Mouse (Mus musculus) MN1 (cell line): Measurements from ENCODE around the gene Fam172a.

Source experiments
- DNase-seq: peaks from one replicate; pipeline ENCODE4 v3.0.0-alpha.2; 2016; ENCODE audit warnings: low spot score

Fam172a gene

DNA sequence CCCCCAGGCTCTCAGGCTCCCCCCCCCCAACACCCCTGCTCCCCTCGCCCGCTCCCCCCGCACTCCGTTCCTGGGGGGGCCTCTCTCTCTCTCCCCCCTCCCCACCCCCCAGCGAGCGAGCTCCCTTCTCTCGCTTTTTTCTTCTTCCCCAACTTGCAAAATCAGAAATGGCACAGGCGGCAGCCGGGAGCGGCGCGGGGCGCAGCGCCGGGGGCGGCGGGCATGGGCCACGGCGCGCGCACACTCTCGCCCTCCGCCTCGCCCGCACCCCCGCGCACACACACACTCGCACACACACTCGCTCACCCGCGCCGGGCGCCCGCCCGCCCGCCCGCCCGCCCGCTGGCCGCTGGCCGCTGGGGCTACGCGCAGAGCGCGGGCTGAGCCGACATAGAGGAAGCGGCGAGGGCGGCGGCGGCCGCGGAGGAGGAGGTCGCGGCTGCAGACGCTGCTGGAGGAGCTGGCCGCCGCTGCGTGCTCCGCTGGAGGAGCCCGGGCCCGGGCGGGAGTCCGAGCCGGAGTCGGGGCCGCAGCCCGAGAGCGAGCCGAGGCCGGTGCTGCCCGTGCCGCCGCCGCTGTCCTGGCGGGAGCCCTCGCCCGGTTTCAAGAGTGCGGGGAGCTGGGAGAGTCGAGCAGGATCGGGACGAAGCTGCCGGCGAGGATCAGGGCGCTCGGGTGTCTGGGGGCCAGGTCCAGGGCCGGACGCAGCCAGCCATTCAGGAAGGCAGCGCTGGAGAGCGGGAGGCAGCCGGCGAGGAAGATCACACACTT lies 497.2 kb downstream of the Fam172a start:
- DNase-seq, result peak; percentile 48

DNA sequence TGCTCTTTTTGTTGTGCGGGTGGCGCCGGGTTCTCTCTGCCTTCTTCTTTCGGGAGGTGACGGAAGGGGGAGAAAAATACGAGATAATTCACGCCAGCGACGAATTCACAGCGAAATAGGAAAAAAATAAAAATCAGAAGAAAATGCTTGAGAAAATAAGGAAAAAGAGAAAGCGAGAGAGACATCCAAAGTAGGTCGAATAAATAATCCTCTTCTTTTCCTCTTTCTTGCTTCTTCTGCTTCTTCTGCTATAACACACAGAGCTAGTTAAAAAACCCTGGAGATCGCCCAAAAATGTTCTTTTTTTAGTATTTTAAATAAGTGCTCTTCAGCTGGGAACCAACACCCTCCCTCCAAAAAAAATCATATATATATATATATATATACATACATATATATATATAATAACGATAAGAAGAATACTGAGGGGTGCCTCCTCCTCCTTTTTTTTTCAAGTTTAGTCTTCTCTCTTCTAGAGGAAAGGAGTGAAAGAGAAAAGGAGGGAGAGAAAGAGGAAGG lies 497.9 kb downstream of the Fam172a start, which contains the start of gene Nr2f1:
TSS of gene Nr2f1 (minus strand) at position 116 of the 519 bp plus-strand sequence.
- no peak for DNase-seq

DNA sequence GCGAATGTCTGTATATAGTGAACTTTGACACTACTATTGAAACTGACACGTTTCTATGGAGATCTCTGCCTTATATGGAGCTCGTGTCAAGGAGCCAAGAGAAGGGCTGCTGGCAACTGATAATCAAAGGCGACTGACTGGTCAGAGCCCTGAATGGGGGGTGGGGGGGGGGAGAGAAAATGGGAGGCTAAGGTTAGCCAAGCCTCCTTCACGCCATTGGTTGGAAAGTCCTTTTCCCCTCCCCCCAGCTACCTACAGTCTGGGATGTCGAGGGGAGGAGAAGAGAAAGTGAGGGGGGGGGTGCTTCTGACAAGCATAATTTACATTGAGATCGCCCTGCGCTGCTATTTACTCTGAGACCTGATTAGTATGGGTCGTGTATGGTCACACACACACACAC lies 498.6 kb downstream of the Fam172a start:
- peak; percentile 64 for DNase-seq

DNA sequence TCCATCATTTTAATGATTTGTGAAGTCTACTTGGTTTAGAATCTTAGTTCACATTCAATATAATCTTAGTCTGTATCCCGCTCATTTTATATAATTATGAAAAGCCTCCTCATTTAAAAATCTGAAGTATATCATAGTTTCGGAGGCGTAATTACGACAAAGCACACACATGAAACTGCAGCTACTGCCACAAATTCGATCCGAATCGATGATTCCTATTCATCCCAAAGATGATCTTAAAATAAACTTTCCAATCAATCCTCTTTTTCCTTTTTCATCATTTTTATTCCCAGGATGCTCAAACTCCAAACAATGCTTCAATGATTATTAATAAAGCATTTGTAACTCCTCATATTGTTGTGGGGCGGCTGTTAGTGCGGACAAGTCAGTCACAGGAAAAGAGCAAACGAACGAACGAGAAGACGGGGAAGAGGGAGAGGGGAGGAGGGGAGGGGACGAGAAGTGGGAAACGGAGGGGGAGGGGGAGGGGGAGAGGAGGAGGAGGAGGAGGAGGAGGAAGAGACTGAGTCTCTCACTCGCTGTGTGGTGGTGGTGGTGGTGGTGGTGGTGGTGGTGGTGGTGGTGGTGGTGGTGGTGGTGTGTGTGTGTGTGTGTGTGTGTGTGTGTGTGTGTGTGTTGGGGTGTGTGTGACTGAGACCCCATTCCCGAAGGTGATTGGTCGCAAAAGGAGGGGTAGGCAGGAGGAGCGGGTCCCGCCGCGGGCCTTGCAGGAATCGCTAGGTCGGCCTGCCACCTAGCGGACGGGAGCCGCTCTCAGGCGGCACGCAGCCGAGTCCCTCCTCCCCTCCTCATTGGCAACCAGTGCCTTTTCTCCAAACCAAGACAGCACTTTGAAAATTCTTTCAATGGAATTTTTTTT lies 499.4 kb downstream of the Fam172a start:
- peak; percentile 75 for DNase-seq

DNA sequence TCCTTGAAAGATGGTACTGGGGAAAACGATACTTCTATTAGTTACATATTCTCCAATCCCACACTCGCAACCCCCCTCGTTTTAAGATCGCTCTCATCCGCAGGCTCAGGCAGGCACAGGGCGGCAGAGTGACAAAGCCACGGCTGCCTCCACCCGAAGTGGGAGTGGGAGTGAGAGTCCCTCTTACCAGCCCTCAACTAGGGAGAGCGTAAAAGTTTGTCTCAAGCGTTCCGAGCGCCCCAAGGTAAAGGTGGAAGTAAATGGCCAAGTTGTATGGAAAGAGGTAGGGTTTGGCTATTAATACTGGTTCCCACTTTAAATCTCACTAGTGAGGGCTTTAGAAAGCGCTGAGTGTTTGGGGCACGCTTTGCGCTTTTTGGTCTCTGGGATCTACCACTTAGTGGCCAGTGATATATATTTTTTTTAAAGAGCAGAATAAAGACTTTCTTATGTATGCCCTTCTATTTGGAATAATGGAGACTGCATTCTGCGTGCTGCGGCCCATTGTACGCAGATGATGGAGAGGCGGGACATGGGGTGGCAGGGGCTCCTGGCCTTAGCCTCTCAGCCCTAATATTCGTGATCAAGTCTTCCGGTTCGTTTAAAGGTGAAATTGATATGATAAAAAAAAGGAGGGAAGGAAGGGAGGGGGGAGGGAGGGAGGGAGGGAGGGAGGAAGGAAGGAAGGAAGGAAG lies 500.2 kb downstream of the Fam172a start:
- DNase-seq, result no peak

DNA sequence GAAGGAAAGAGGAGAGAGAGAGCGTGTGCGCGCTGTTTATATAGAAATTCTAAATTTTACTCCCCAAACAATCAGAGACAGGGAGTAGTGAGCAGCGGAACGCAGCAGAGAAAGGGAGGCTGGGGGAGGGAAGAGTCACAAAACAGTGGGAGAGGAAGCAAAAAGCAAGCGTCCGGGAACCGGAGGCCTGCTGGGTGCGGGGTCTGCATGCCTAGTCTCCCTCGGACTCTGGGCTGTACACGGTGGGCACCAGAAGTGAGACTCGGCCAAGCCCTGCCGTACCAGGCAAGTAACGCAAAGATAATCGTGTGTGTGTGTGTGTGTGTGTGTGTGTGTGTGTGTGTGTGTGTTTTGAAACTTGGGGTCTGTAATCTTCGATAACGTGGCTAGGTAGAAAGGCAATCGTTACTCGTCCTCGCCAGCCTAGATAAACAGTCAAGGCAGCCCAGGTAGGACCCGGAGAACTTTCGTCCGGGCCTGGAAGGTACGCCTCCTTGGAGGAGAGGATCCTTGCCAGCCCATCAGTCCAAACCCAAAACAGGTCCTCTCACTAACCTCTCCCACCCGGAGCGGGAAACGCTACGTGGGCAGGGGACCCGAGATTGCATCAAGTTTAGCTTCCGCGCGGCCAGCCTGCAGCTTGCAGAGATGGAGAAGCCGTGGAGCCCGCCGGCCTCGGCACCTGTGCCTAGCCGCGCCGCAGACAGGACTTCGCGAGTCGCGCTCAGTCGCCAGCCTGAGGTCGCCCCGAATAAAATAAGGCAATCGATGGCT lies 500.9 kb downstream of the Fam172a start:
- peak; percentile 35 for DNase-seq

DNA sequence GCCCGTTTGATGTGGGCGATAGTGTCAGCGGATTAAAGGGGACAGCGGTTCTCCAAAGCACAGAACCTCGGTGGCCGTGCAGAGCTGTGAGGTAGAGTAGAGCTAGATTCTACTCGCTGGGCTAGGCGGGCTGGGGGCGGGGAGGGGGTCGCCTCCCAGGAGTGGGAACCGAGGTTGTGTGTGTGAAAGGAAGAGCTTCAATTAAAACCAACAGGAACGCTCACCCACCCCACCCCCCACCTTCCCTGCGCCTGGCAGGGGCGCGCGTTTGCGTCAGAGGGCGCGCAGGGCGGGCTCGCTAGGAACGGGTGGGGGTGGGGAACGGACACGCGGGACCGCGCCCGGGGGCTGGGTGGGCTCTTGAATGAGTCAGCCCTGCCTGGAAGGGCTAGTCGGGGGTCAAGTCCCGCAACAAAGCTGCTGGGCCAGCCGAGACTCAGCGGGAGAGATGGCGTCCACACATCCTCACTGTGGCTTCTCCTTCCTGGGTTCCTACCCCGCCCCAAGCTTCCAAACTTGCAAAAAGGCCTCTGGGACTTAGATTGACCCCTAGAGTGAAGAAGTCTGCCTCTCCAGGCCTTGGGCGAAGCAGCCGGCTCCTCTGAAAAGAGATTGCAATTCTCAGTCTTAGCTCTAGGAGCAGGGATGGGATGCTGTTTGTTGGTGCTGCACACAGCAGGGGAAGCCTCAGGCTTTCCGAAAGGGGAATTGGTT lies 501.7 kb downstream of the Fam172a start:
- peak; percentile 75 for DNase-seq

DNA sequence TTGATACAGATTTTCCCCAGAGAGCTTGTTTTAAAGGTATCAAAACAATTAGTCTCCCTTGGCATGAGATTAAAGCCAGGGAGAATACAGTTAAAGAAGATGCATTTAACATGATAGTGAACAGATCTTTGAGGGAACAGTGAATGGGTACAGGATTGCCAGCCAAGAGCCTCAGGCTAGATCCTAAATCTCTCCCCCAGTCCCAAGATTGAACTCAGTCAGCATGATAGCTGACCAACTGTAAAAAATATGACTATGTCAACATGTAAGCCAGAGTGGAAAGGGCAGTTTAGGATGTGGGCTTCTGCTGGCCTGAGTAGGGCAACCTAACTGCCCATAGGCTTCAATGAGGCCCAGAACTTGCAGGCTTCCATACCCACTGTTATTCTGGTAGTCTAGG lies 503.6 kb downstream of the Fam172a start:
- no peak for DNase-seq

DNA sequence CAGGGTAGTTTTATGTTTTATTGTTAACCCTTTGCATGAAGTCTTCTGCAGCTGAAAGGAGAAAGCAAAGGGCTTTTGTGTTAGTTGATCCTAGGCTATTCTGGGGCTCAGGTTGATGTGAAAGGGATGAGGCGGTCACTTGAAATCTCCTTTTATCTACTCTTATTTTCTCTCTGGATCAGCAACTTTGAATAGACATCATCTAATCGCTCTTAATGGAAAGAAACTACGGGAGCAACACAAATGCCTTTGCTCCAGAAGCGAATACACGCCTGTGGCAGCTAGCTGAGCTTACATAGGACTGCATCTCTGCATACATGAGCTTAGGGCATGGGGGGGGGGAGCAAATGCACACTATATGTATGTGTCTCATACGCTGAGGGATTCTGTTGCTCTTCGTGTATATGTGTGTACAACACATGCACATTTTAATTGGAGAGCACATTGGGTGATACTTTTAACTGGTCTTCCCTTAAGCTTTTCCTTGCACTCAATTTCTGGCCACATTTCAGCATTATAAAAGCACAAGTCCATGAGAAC lies 505.1 kb downstream of the Fam172a start:
- no peak for DNase-seq

DNA sequence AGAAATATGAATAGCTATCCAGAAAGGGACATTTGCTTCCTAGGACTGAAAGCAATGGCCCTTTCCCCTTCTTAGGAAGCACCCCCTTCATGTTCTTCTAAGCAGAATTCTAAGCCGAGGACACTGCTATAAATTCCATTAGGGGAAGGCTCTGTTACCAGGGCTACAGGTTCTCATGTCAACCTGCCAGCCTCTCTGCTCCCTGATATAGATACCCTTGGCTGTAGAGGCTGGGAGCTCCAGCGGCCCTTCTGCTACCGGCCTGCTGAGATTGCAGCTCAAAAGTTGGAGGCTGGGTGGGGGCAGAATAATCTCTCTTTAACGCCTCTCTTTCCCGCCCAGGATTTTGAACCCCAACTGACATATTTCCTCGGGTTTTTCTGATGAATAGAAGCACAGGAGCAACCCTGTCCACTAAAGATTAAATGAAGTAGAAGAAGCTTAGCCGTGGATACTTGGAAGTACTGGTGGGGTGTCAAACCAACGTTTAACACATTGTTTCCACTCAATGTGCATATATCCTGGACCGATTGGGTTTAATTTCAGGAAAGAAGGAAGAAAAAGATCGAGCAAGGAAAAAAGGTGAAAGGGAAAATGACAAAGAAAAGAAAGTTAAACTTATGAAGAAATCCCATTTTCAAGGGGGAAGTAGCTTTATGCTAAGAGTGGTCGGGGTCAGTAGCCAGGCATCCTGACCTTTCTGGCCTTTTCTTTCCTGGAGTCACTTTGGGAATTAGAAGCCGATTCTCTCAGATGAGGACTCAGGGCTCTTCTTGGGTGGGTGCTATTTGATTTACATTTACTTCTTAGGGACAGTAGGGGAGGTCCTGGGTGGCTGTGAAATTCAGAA lies 506.2 kb downstream of the Fam172a start:
- no peak for DNase-seq

DNA sequence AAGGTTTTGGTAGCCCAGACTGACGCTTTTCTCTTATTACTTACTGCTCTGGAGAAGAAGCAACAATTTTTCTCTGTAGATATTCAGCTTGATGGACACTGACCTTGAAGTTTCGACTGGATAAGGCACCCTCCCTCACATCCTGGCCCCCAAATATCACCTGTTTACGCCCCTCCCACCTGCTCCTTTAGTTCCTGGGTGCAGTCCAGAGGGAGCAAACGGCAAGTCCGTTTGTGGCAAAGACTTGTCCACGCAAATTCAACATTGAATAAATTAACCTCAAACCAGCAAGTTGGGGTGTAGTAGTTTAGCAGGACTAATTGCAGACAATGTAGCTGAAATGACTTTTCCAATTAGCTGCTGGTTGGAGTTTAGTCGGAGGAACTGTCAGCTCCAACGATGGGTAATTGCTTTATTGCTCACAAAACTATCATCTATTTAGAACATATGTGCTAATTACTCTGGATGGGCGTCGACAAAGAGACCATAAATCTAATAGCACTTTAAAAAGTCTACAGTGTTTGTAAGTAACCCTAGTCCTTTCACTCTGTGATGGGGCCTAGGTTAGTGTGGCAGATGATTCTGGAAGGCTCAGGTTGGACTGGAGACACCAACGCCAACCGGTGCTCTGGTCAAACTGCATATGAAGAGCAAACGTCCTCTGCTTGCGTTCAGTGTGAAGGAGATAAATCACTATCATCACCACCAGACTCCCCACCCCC lies 507.0 kb downstream of the Fam172a start:
- DNase-seq, result no peak

DNA sequence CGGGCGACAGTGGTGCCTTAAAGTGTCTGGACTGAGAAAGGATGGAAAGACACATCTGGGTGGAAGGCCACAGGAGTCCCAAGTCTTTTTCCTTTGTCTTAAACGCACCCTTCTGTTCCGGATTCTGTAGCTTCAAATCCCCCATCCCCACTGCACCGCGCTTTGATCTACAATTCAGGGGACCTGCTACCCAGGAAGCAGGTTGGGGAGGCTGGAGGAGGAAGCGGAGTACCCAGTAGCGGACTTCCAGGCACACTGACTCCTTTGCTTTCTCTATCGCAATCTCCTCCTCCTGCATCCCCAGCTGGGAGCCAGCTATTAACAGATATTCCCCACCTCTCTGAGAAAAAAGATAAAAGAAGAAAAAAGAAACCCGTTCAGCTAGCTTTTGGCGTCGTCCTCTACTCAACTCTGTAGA lies 507.8 kb downstream of the Fam172a start:
- no peak for DNase-seq

DNA sequence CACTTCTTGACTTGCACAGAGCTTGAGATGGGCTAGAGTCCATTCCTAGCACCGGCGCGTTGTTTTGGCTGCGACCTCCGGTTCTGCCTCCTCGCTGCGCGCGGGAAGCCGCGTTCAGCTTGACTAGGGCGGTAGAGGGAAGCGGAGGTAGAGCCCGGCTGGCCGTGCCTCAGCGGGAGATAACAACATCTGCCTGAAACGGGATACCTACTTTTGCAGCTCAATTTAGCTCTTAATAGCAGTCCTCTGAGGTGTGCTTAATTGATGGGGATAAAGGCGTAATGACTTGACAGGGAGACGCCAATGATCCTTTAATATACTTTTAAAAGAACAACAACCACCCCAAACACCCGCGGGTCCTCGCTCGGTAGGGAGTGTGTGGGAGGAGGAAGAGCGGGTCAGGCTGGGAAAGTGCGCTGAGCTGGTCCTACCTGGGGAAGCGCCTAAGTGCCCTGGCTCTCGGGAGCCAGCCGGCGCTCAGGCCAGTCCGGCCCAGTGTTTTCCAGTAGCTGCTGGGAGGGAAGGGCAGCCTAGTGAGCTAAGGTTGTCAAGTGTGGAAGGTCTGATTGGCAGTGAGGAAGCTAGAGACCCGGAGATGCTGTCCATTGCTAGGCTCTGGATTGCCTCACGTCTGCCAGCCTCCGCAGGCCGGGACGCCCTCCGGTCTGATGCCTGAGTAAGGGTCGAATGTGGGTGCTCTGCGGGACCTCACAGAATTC lies 508.4 kb downstream of the Fam172a start:
- DNase-seq, result no peak

DNA sequence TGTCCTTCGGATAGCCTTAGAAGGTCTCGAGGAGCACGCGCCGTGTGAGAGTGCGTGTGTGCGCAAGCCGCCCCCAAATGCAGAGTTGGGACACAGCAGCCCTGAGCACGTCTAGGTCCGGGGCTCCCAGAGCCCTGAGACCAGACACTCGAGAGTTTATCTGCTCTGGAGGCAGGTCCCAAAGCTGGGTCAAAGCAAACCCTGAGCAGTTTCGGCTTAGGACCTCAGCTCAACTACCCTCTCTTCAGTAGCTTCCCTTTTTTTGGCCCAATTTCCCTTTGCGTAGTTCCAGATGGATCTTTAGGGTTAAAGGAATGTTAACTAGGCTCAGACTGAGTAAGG lies 508.9 kb downstream of the Fam172a start:
- DNase-seq, result no peak

DNA sequence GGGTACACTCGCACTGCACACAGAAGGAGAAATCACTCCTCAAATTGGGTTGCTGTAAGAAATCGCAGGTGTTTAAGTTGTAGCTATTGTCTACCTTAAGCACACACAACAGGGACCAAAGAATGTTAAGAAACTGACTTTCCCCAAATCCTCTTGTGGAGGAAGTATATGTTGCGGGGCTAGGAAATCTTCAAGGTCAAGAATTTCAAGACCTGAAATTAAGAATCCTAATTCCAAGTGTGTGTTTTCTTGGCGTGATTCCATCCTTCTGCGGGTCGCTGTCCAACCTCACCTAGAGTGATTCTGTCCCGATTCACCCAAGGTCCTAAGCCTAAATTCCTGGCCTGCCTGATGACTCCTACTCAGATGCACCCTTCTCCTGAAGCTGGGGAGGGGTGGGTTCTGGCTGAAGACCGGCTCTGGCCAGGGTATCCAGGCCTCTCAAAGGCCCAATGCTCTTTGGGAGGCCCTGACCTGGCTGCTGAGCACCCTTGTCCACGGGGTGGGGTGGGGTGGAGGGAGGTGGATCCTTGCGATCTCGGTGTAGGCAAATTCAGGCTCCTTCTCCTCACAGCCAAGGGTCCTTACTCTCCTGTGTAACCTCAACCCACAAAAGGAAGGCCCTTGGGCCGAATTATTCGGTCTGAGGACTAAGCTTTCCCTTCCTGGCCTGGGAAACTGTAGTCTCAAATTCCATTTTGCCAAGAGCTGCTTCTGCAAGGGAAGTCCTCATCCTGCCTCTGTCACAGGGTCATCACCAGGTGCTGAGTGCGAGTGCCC lies 509.6 kb downstream of the Fam172a start:
- no peak for DNase-seq

DNA sequence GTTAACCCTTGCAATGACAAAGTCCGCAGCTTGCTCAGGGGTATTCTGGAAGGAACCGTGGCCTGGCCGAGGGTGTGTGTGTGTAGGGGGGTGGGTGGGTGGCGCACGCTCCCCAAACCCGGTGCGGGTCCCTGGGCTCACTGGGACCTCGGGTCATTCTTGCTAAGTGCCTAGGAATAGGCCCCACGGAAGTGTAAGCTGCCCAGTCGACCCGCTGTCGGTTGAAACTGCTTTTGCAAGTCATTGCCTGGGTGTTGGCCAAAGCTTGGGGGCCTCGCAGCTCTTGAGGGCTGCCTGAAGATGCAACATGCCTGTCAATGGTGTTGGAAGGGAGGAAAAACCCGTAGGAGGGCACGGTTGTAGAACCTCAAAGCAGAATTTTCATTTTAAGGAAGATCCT lies 510.3 kb downstream of the Fam172a start:
- DNase-seq, result no peak

DNA sequence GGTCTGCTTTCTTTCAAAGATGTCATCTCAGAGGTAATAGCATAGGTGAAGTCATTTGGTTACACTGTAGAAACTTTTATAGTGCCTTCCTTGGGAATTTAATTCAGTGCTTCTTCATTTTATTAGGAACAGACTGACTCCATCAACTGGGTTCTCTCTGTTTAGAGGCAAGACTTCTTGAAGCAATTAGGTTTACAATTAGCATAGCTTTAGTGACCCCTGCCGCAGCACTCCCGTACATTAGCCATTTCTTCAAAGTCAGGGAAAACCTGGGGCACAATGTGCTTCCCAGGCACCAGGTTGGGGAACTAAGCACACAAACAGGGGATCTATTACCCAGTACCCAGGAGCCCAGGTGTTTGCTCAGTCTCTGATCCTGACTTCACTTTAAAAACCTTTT lies 511.3 kb downstream of the Fam172a start:
- DNase-seq, result no peak

DNA sequence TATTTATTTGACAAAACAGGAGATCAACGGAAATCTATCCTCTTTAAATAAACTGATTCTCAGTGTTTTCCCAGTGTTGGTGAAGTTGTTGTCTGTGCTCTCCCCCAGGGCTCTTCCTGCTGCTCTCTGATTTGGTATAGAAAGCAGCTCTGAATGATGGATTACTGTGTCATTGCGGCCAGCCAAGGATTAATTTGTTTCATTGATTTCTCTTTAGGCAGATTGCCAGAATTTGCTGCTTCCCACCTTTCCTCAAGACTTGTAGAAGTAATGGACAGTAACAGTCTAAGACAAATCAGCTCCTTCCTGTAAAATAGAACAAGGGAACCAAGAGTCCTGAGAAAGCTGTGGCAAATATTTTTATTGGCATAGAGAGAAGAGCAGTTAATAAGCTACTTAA lies 513.4 kb downstream of the Fam172a start:
- no peak for DNase-seq
